Mouse (Mus musculus) liver, embryonic 14.5 days (tissue): Measurements from ENCODE around the gene Cotl1. TPM values are rescaled to one million over a fixed set of nuclear protein-coding genes. Genes with fewer than 3 reads are reported as not detected.
A peak's percentile ranks its signal among the peaks of the same experiment; 100 is the strongest.

ENCODE experiments used
- ATAC-seq: fragments of 200-750 bp; cut with Nextera tagmentation; 2 replicates; pipeline ENCODE4 v1.8.0; 2017; ENCODE audit warnings: moderate number of reproducible peaks, mild to moderate bottlenecking, moderate library complexity; ENCODE audit not compliant: insufficient read depth
- DNase-seq, 3 experiments: peaks; one replicate each; pipeline ENCODE4 v3.0.0-alpha.2; 2012 to 2013; ENCODE audit warnings: low read depth in 3 of 3, low spot score in 3 of 3
- H3K27ac ChIP-seq: fragments of 300-500 bp; sonication (generic); 2 replicates; pipeline ENCODE4 v1.5.1; 2014; ENCODE audit warnings: moderate library complexity, mild to moderate bottlenecking, control low read depth, inconsistent platforms
- H3K27me3 ChIP-seq: fragments of 300-500 bp; sonication (generic); 2 replicates; pipeline ENCODE4 v1.6.1; 2014; ENCODE audit warnings: mild to moderate bottlenecking, low read length, moderate library complexity; ENCODE audit not compliant: control insufficient read depth, insufficient read depth
- H3K36me3 ChIP-seq: fragments of 300-500 bp; sonication (generic); replicated peaks from 2 replicates; pipeline ENCODE4 v1.6.1; 2014; ENCODE audit warnings: low read depth; ENCODE audit not compliant: control insufficient read depth, insufficient read depth
- H3K4me1 ChIP-seq, 2 experiments: fragments of 200-500 bp in 1 of 2; fragments of 300-500 bp in 1 of 2; sonication (generic) in 1 of 2; replicated peaks; 2 replicates each; pipeline ENCODE4 v1.6.1; 2012 to 2014; ENCODE audit warnings: antibody characterized with exemption in 1 of 2, inconsistent platforms in 1 of 2, low read length in 1 of 2; ENCODE audit not compliant: control insufficient read depth in 2 of 2, insufficient read depth in 2 of 2
- H3K4me2 ChIP-seq: fragments of 300-500 bp; sonication (generic); 2 replicates; pipeline ENCODE4 v1.6.1; 2014; ENCODE audit warnings: low read depth, mild to moderate bottlenecking, control low read depth, moderate library complexity
- H3K4me3 ChIP-seq, 2 experiments: fragments of 200-500 bp in 1 of 2; fragments of 300-500 bp in 1 of 2; sonication (generic) in 1 of 2; 2 replicates each; pipeline ENCODE4 v1.5.1; 2012 to 2014; ENCODE audit warnings: low read depth in 2 of 2, low read length in 2 of 2, mild to moderate bottlenecking in 2 of 2, control low read depth in 1 of 2, inconsistent platforms in 1 of 2, moderate library complexity in 1 of 2; ENCODE audit not compliant: insufficient read depth in 1 of 2
- H3K9ac ChIP-seq: fragments of 300-500 bp; sonication (generic); replicated peaks from 2 replicates; pipeline ENCODE4 v1.6.1; 2014; ENCODE audit warnings: mild to moderate bottlenecking, control low read depth, moderate library complexity
- H3K9me3 ChIP-seq: fragments of 300-500 bp; sonication (generic); 2 replicates; pipeline ENCODE4 v1.6.1; 2016; ENCODE audit warnings: low read length, mixed read lengths; ENCODE audit not compliant: control insufficient read depth
- CTCF ChIP-seq: IDR thresholded peaks from 2 replicates; pipeline ENCODE4 v1.5.1; 2016; ENCODE audit warnings: antibody characterized with exemption, low read depth, control low read depth
- EP300 ChIP-seq: IDR thresholded peaks from 2 replicates; pipeline ENCODE4 v1.6.1; 2016; ENCODE audit warnings: antibody characterized with exemption, low read depth
- WGBS: fragments of 180-500 bp; shearing (Covaris S2); extraction: QIAGEN DNeasy Blood & Tissue Kit; methylation state at CpG from one replicate; pipeline ENCODE4 v1.1.7; 2014; ENCODE audit not compliant: insufficient replicate concordance; 5-methylcytosine and 5-hydroxymethylcytosine counted together
- polyA plus RNA-seq, 2 experiments: library from polyadenylated mRNA; depleted of rRNA in 1 of 2; stranded (reverse) in 1 of 2; unstranded in 1 of 2; fragments of >200 nt; fragmentation: Nextera tagmentation in 1 of 2; extraction: Ambion mirVana in 1 of 2; gene quantifications; 2 replicates each; pipeline versions ENCODE4 v1.2.1 to v1.2.3; 2012 to 2014

Gene Cotl1
- polyA plus RNA-seq, 2 experiments, result 59.6 to 77.7 TPM

- H3K9ac ChIP-seq, result no peak overlapping the region
These were observed 74.4 kb downstream of the Cotl1 start for GRCm38 (mm10) chr8:119765761-119766444.

DNA sequence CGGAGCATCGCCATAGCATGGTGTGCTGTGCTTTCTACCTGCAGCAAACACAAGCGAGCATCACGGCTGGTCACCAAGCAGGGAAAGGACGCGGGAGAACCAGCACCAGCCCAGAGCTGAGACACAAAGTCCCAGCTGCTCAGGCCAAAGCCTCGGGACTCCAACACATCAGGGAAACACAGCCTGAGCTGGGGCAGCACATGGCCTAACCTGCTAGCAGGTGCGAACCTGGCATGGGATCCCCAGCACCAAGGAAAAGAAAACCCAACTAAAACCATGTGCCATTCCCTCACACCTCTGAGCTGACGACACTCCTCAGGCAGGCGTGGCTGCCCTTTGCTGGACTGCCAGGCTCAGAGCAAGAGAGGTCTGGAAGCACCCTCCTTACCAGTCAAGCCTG is 75.0 kb downstream of the Cotl1 start:
- Histone ChIP-seq H3K36me3 (no peaks in the 10 kb centered on the region), H3K9ac (no peak overlapping the region), H3K9me3 (no peaks in the 10 kb centered on the region), H3K4me2 (no peak overlapping the region; the same call in 1 of the 2 replicates), H3K27me3 (no peaks in the 10 kb centered on the region), H3K4me3 (no peak overlapping the region), H3K4me1 (no peaks in the 10 kb centered on the region; a peak in 1 of 4 replicates), H3K27ac (no peak overlapping the region)
- ATAC-seq (peak; percentile 20; the same call in 1 of the 2 replicates), DNase-seq (no peak)
- 72% methylated on average over 10 of the region's 10 CpGs for WGBS
- TF ChIP-seq CTCF (no peak), EP300 (no peak)

More at GRCm38 (mm10) chr8:119765761-119766444, 74.4 kb downstream of the Cotl1 start:
- ATAC-seq, result peak; percentile 69
- H3K4me1 ChIP-seq, result no peaks in the 10 kb centered on the region; a peak in 1 of 4 replicates
- no peaks in the 10 kb centered on the region for H3K27me3 ChIP-seq
- WGBS, result 39% methylated on average over 22 of the region's 22 CpGs
- TF ChIP-seq CTCF, result no peak
- no peak for TF ChIP-seq EP300
- no peaks in the 10 kb centered on the region for H3K9me3 ChIP-seq
- no peak for DNase-seq
- H3K27ac ChIP-seq, result no peak overlapping the region
- H3K4me2 ChIP-seq, result peak overlapping the region; percentile 35
- H3K36me3 ChIP-seq, result no peaks in the 10 kb centered on the region
- H3K4me3 ChIP-seq, result no peak overlapping the region

GRCm38 (mm10) chr8:119762226-119763220 is 77.8 kb downstream of the Cotl1 start:
- 33% methylated on average over 21 of the region's 21 CpGs for WGBS
- H3K27ac ChIP-seq, result no peak overlapping the region
- H3K27me3 ChIP-seq, result no peaks in the 10 kb centered on the region
- DNase-seq (no peak), ATAC-seq (peak; percentile 61)
- H3K36me3 ChIP-seq, result no peaks in the 10 kb centered on the region
- TF ChIP-seq EP300, result no peak; the same call in 1 of the 2 replicates
- no peak for TF ChIP-seq CTCF
- no peak overlapping the region for H3K4me3 ChIP-seq
- no peak overlapping the region for H3K4me2 ChIP-seq
- no peaks in the 10 kb centered on the region for H3K9me3 ChIP-seq
- no peaks in the 10 kb centered on the region; a peak in 1 of 4 replicates for H3K4me1 ChIP-seq
- H3K9ac ChIP-seq, result no peak overlapping the region; the same call in 1 of the 2 replicates

GRCm38 (mm10) chr8:119761692-119762091 is 78.7 kb downstream of the Cotl1 start:
- Histone ChIP-seq H3K9ac (no peak overlapping the region), H3K4me2 (no peak overlapping the region), H3K4me1 (no peaks in the 10 kb centered on the region; a peak in 1 of 4 replicates), H3K27ac (no peak overlapping the region), H3K9me3 (no peaks in the 10 kb centered on the region), H3K36me3 (no peaks in the 10 kb centered on the region), H3K4me3 (no peak overlapping the region), H3K27me3 (no peaks in the 10 kb centered on the region)
- DNase-seq (no peak), ATAC-seq (no peak)
- 78% methylated on average over 11 of the region's 11 CpGs for WGBS
- TF ChIP-seq CTCF, result no peak
- TF ChIP-seq EP300, result no peak

Other genes with a start within 250 kb of the Cotl1 start
- gene Taf1c, start 235.3 kb downstream of the Cotl1 start, polyA plus RNA-seq (2012; rRNA removed), result 6.6 and 6.9 TPM in 2 replicates
- 4.7 and 5.2 TPM in 2 replicates for gene Taf1c, start 235.3 kb downstream of the Cotl1 start, polyA plus RNA-seq (2014; fragmentation: Nextera tagmentation; extraction: Ambion mirVana)
- not detected in 2 replicates for gene Adad2, start 227.8 kb downstream of the Cotl1 start, polyA plus RNA-seq (2012; rRNA removed)
- gene Adad2, start 227.8 kb downstream of the Cotl1 start, polyA plus RNA-seq (2014; fragmentation: Nextera tagmentation; extraction: Ambion mirVana), result not detected in 2 replicates
- gene Kcng4, start 204.9 kb downstream of the Cotl1 start, polyA plus RNA-seq (2012; rRNA removed), result not detected in 2 replicates
- not detected in 2 replicates for gene Kcng4, start 204.9 kb downstream of the Cotl1 start, polyA plus RNA-seq (2014; fragmentation: Nextera tagmentation; extraction: Ambion mirVana)
- 0.95 and 0.99 TPM in 2 replicates for gene Wfdc1, start 174.2 kb downstream of the Cotl1 start, polyA plus RNA-seq (2012; rRNA removed)
- 1.3 and 2.1 TPM in 2 replicates for gene Wfdc1, start 174.2 kb downstream of the Cotl1 start, polyA plus RNA-seq (2014; fragmentation: Nextera tagmentation; extraction: Ambion mirVana)
- 0.08 and 0.11 TPM in 2 replicates for gene Atp2c2, start 140.5 kb downstream of the Cotl1 start, polyA plus RNA-seq (2012; rRNA removed)
- 0.08 and 0.10 TPM in 2 replicates for gene Atp2c2, start 140.5 kb downstream of the Cotl1 start, polyA plus RNA-seq (2014; fragmentation: Nextera tagmentation; extraction: Ambion mirVana)
- 2.7 and 2.8 TPM in 2 replicates for gene Tldc1, start 62.1 kb downstream of the Cotl1 start, polyA plus RNA-seq (2012; rRNA removed)
- 1.3 and 2.0 TPM in 2 replicates for gene Tldc1, start 62.1 kb downstream of the Cotl1 start, polyA plus RNA-seq (2014; fragmentation: Nextera tagmentation; extraction: Ambion mirVana)
- gene Klhl36, start 21.7 kb upstream of the Cotl1 start, polyA plus RNA-seq (2012; rRNA removed), result 2.5 TPM in 2 replicates
- 2.7 and 3.3 TPM in 2 replicates for gene Klhl36, start 21.7 kb upstream of the Cotl1 start, polyA plus RNA-seq (2014; fragmentation: Nextera tagmentation; extraction: Ambion mirVana)
- gene Usp10, start 69.8 kb upstream of the Cotl1 start, polyA plus RNA-seq (2012; rRNA removed), result 23.8 and 47.0 TPM in 2 replicates
- gene Usp10, start 69.8 kb upstream of the Cotl1 start, polyA plus RNA-seq (2014; fragmentation: Nextera tagmentation; extraction: Ambion mirVana), result 59.0 and 60.8 TPM in 2 replicates
- 8.5 and 9.7 TPM in 2 replicates for gene Gm20388, start 70.3 kb upstream of the Cotl1 start, polyA plus RNA-seq (2012; rRNA removed)
- gene Gm20388, start 70.3 kb upstream of the Cotl1 start, polyA plus RNA-seq (2014; fragmentation: Nextera tagmentation; extraction: Ambion mirVana), result not detected in 2 replicates
- 0.25 and 0.47 TPM in 2 replicates for gene Crispld2, start 151.9 kb upstream of the Cotl1 start, polyA plus RNA-seq (2012; rRNA removed)
- gene Crispld2, start 151.9 kb upstream of the Cotl1 start, polyA plus RNA-seq (2014; fragmentation: Nextera tagmentation; extraction: Ambion mirVana), result 0.27 and 0.30 TPM in 2 replicates